Mouse (Mus musculus): Measurements from ENCODE around the gene Klhl11.
A peak's percentile ranks its signal among the peaks of the same experiment; 100 is the strongest.

Gene Klhl11

DNA sequence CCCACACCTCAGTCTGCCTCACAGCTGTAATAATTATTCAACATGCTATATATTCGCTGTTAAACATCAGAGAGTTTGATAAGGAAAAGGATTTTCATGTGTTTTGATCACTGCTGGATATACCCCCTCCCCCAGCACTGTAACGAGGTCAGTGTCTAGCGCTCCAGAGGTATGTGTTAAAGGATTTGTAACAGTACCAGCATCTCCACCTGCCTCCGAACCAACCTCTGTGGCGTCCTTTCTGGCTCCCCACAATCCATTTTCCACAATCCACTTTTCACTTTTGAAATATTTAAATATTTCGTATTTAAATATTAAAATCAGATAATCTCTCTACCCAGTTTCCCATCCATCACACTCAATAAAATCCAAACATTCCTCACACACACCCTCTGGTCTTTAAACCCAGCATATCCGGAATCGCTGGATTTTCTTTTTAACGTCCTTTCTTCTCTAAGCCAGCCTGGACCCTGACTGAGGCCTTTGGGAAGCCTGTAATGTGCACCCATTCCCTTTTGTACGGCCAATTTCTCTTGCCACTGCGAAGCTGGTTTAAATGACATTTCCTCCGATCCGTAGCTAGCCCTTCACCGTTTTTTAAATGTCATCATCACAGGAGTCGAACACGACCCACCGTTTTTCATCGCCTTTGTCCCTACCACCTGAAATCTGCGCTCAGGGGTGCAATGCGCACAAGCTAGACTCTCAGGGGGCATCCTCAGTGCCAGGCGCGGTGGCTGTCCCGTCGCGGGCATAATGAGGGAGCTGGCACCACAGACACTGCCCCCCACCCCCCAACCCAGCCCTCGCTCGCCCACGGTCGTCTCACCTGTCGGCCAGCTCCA lies 967 bp downstream of the Klhl11 start:
- DNase-seq (ENCODE audit: low read depth in 2 of 2, low spot score in 2 of 2), result peak in 1 of 2 experiments; percentile 4

GRCm38 (mm10) chr11:100465833-100466232 lies 6.7 kb downstream of the Klhl11 start:
- DNase-seq (ENCODE audit: low read depth in 2 of 2, low spot score in 2 of 2), result no peak

DNA sequence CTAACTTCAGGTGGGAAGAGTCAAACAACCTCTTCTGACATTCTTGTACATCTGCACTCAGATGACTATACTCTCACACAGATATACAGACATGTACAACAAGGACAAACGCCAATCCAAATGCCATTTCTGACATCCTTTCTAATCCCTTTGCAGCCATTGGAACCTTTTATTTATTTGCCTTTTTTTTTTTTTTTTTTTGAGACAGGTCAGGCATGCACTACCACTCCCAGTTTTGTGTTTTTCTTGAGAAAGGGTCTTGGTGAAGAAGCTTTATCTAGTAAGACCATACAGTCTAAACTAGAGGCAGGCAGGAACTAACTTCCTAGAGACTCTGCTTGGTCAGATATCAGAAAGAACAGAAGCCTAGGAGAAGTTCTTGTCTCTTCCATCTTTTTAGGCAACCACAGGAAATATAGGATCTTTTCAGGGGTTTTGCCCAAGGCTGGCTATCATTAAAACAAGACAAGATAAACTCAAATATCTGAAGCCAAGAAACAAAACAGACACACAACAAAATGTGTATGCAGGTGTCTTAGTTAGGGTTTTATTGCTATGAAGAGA lies 7.2 kb downstream of the Klhl11 start:
- no peak for DNase-seq (ENCODE audit: low read depth in 2 of 2, low spot score in 2 of 2)

DNA sequence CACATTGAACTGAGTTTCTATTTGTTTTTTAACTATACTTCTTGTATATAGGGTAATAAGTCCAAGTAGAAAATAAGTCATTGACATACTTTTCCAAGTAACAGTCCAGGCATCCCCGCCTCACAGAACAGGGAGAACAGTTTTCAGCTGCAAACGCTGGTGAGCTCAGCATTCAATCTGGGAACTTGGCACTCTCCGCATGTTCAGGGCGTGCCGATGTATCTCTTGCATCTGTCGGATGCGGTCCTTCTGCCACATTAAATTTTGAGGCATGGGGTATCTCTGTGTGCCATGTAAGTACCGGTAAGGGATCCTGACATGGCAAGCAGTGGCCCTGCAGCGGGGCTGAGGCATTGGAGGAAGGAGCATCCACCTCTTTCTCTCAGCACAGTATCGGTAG lies 9.8 kb downstream of the Klhl11 start:
- no peak for DNase-seq (ENCODE audit: low read depth in 2 of 2, low spot score in 2 of 2)

DNA sequence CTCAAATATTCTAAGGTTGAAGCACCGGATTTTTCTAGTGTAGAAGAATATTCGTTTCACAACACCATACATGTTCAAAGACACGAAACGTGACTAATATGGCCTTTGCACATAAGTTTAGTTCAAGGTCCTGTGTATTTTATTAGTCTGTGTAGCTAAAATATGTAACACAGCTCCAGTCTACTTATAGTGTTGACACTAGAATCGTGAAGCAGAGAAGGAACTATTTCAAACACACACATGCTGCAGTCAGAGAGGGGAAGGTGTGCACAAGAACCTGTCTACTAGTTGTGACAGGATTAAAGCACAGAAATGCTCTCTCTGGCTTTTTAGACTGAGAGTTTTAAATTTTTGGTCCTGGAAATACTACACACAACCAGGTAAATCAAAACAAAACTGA lies 14.8 kb downstream of the Klhl11 start:
- no peak for DNase-seq (ENCODE audit: low read depth in 2 of 2, low spot score in 2 of 2)

DNA sequence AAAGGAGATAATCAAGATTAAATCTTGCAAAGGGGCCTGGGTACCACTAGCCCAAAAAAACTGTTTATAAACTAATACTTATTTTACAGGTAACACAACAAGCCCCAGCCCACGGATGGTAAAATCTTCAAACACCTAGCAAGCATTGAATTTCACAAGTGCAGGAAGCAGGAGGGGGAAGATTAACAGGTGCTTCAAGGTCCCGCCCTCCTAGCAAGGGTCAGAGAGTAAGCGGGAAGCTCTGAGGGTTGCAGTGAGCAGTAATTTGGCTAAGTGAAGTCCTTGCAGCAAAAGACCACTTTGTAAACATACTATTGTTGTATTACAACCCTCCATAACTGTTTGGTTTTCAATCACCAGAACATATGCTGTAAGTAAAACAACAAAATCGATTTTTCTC lies 15.3 kb downstream of the Klhl11 start:
- DNase-seq (ENCODE audit: low read depth in 2 of 2, low spot score in 2 of 2), result no peak

- DNase-seq (ENCODE audit: low read depth in 2 of 2, low spot score in 2 of 2), result no peak
Measured at GRCm38 (mm10) chr11:100442625-100443024, 29.9 kb downstream of the Klhl11 start.

DNA sequence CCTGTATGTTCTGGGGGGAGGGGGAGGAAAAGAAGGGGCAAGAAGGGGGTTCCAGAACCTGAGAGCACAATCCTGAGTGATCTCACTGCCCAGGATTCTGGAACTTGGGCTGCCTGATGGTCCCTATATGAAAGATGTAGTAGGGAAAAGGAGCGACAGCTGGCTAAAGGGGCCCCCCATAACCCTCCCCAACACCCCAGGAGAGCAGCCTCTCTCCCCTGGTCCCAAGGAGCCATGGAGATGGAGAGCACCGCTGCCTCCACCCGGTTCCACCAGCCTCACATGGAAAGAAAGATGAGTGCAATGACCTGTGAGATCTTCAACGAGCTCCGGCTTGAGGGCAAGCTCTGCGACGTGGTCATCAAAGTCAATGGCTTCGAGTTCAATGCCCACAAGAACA lies 30.7 kb downstream of the Klhl11 start, which contains the start of the genes Nt5c3b and Klhl10:
Gene Nt5c3b, minus strand, starts transcription at position 12 of the 400 bp plus-strand sequence.
Gene Klhl10, plus strand, starts transcription at position 121 of the 400 bp plus-strand sequence.
- DNase-seq (ENCODE audit: low read depth in 2 of 2, low spot score in 2 of 2), result no peak

DNA sequence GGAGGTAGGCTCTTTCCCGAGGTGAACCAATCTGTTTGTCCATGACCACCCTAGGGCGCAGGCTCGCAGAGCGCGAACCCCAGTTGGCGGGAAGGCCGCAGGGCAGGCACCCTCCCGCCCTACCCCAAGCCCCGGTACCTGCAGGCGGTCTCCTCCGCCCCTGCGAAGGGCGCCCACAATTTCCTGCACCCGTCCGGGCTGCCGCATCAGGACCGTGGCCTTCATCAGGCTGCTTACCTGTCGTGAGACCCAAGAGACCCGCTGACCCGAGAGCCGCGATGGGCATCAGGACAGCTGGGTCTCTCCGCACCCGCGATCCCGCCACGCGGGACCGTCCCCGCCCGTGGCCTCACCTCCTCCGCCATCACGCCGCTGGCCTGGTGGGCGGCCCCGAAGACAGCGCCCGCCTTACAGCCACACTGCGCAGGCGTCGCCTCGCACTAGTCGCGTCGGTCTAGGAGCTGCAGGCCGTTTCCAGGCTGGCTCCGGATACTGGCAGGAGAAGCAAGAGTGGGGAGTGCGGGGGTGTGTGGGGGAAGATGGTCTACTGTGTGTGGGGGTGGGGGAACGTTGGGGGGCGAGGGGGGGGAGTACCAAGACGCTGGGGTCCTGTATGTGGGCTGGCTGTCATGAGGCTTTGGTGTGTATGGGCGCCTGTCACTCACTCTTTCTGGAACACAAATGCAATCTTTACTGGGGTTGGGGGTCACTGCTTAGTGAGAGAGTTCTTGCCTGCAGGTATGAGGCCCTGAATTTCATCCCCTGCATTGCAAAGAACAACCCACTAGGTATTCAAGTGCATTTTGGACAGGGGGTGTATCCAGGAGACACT lies 31.6 kb downstream of the Klhl11 start:
- DNase-seq (ENCODE audit: low read depth in 2 of 2, low spot score in 2 of 2), result peak; percentile 76 to 84

DNA sequence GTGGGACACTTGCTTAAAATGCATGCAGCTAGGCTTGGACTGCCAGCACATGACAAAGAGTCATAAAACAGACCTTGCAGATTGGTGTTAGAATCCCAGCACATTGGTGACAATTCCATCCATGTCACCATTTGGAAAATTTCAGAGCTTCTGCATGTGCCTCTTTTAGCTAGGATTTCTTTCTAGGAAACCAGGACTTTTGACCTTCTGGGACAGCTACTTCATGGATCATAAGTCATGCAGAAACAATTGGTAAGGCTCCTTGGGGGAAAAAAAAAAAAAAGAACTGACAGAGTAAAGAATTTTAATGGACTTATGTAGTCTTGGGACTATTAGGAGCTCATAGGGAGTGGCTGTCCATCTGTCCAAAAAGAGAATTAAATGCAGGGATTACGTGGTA lies 34.6 kb downstream of the Klhl11 start:
- no peak for DNase-seq (ENCODE audit: low read depth in 2 of 2, low spot score in 2 of 2)

GRCm38 (mm10) chr11:100435678-100436246 lies 36.8 kb downstream of the Klhl11 start:
- DNase-seq (ENCODE audit: low read depth in 2 of 2, low spot score in 2 of 2), result no peak

GRCm38 (mm10) chr11:100432002-100432401 lies 40.5 kb downstream of the Klhl11 start:
- DNase-seq (ENCODE audit: low read depth in 2 of 2, low spot score in 2 of 2), result no peak

- DNase-seq (ENCODE audit: low read depth in 2 of 2, low spot score in 2 of 2), result no peak
Measured at GRCm38 (mm10) chr11:100430052-100430451, 42.5 kb downstream of the Klhl11 start.

DNA sequence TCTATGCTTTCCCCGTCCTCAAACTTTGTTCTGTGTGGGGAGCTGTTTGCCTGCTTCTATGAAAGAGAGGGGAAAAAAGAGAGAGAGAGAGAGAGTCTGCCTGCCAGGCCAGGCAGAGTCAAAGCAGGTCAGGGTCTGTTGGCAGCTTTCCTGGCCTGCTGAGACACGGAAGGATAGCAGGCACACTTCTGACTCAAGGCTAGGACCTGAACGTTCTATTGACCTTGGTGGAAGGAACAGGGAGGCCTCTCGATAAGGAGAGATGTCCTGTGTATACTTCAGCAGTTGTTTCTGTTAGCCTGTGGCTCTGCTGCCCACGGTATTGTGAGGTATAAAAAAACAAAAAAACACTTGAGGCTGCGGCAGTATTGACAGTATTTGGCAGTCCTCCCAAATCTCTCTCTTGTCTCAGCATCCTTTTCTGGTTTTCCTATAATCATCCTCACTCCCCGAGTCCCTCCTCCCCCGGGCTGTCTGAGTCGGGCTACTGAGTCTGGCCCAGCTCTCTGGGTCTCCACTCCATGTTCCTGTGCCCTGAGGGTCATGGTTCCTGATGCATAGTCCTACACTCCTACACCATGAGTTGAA lies 43.8 kb downstream of the Klhl11 start:
- DNase-seq (ENCODE audit: low read depth in 2 of 2, low spot score in 2 of 2), result no peak

- DNase-seq (ENCODE audit: low read depth in 2 of 2, low spot score in 2 of 2), result no peak
Measured at GRCm38 (mm10) chr11:100426820-100427219, 45.7 kb downstream of the Klhl11 start.

DNA sequence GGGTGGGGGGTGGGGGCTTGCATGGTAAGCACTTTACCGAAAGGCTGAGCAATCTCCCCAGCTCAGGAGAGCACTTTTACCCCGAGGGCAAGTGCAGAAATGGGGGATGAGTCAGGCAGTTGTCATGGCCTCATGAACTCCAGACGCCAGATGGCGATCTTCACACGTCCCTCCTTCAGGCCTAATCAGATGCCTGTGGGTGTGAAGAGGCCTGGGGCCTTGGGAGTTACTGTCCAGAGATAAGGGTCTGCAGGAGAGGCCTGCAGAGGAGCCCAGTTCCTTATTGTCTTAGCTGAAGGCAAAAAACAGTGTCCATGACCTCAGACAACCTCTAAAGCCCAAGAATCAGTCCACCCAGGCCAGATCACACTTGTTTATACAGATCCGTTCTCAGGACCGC lies 46.7 kb downstream of the Klhl11 start:
- peak; percentile 40 to 59 for DNase-seq (ENCODE audit: low read depth in 2 of 2, low spot score in 2 of 2)

DNA sequence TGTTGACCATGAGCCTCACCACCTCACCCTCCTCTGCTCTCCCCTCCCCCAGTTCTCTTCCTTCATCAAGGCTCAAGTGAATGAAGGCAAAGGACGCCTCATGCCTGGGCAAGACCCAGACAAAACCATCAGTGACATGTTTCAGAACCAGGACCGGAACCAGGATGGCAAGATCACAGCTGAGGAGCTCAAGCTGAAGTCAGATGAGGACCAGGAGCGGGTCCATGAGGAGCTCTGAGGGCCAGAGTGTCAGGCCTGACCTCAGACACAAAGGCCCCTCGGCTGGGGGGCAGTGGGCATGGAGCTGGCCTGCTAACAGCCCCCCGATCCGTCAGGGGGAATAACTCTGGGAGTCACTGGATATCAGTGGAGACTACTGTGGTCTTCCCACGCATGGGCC lies 48.7 kb downstream of the Klhl11 start:
- DNase-seq (ENCODE audit: low read depth in 2 of 2, low spot score in 2 of 2), result no peak

DNA sequence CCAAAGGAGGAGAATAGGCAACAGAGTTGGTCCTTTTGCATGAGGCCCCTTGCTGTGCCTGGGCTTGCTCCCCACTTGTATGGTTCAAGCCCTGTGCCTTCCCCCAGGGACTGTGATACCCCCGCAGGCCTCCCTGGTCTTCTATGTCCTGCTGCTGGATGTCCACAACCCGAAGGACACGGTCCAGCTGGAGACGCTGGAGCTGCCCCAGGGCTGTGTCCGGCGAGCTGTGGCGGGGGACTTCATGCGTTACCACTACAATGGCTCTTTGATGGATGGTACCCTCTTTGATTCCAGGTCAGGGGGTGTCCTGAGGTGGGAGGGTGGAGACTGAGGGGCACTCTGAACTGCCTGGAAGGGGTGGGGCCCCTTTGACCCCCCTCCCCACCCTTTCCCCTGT lies 51.0 kb downstream of the Klhl11 start:
- no peak for DNase-seq (ENCODE audit: low read depth in 2 of 2, low spot score in 2 of 2)

- DNase-seq (ENCODE audit: low read depth in 2 of 2, low spot score in 2 of 2), result no peak
Measured at GRCm38 (mm10) chr11:100414914-100415822, 57.4 kb downstream of the Klhl11 start, which contains the start of gene Fkbp10. Fkbp10 (plus strand) TSS chr11:100415697.
